Mouse (Mus musculus) right cerebral cortex, postnatal 14 days (tissue): Measurements from ENCODE around the gene Card6.

Source experiments
- DNase-seq: peaks from one replicate; pipeline ENCODE4 v3.0.0; 2022

Gene Card6

DNA sequence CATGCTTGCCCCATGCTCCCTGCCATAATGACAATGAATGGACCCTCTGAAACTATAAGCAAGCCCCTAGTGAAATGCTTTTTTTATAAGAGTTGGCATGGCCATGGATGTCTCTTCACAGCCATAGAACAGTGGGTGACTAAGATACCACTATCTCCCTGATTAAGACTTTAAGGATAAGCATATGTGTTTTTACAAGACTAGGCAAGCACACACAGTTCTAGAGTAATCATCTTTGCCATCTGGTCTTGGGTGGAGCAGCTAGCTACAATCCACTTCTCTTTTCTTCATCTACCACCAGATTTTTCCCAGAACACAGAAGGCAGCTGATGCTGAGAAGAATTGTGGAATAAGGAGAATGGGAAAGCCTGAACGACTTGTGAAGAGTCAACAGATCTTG lies 27.1 kb downstream of the Card6 start:
- DNase-seq, result no peak

DNA sequence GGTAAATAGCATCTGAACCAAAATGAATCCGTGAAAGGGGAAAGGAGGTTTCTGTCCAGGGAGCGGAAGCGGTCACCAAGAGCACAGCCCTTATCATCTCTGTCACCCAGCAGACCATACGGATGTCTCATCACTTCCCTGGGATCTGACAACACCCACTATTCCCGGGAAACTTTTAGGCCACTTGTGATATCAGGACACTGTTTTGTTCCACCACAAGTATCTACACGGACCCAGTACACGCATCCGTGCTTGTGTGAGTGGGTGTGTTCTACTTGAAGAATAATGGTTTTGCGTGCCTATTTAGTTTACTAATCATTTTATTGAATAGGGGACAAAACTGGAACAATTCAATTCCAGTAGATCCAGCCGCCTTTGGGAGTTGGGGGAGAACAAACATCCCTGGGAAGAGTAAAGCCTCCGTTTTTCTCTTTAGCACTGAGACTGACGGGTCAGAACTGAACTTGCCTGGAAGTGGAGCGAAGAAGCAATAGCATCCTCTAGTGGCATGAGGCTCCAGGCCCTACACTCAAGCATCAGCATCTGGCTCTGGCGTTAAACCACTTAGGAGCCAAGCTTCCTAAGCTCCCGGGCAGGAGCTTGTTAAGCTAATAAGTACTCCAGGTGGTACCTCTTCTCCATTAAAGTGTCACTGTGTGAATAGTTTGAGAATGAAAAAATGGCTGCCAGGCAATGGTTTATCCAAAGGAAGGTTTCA lies 39.4 kb downstream of the Card6 start:
- DNase-seq, result peak; percentile 34

DNA sequence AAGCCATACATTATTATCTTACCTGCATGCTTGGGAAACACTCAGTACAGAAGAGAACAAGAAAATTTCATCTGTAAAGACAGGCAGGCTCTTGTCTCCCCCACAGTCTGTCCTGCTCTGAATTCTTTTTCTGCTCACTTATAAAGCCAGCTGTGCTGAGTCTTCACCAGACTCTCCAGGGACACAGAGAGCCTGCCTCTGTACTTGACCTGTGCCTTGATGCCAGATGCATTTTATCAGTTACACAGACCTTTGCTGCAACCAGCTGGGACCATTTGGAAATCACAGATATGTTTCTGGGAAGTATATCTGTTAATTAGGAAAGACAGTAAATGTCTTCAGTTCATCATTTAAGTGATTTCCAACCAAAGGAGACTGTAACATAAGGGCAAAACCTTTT lies 44.7 kb downstream of the Card6 start, which contains the start of gene C7:
TSS of gene C7 (minus strand) at position 106 of the 400 bp plus-strand sequence.
- DNase-seq, result no peak
